Mouse (Mus musculus): ENCODE results near the gene Dcp1b.

DNA sequence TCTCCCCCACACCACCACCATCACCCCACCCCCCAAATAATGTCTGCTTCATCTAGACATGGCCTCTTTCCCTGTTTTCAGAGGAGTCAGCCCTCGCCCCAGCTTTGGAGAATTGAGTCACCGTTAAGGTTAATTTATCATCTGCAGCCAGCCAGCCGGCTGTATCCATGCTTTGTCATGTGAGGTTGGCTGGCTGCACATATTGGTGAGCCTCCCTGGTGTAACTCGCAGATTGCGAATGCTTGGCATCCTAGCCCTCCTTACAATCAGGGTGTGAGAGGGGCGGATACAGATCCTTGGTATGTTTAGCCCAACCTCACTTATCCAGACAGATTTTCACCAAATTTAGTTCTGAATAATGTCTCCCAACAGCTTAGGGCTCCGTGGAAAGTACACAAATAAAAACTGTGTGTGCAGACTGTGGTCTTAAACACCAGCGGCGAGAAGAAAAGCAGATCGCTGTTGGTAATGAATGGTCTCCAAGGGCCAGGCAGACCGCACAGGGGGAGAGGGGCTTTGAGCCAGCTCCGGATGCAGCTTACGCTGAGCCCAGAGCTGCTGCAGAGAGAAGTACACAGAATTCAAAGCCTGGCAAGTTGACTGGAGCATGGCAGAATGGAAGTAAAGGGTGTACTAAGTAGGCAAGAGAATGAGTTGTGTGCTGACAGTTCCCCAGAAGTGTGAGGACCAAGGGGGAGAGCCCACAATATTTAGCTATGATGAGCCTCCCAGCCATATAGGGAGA, 49.6 kb downstream of the Dcp1b start:
- TF ChIP-seq CTCF (IDR thresholded peaks at IDR 0.05; ENCODE audit: extremely low read depth, insufficient read depth, low read length) (no peak), POLR2A (IDR thresholded peaks at IDR 0.05; ENCODE audit: extremely low read depth, insufficient read depth, low read length) (no peak)

Data from cortical plate, adult 2 months (tissue).